Mouse (Mus musculus): ENCODE data around the gene Apom.

Apom gene

DNA sequence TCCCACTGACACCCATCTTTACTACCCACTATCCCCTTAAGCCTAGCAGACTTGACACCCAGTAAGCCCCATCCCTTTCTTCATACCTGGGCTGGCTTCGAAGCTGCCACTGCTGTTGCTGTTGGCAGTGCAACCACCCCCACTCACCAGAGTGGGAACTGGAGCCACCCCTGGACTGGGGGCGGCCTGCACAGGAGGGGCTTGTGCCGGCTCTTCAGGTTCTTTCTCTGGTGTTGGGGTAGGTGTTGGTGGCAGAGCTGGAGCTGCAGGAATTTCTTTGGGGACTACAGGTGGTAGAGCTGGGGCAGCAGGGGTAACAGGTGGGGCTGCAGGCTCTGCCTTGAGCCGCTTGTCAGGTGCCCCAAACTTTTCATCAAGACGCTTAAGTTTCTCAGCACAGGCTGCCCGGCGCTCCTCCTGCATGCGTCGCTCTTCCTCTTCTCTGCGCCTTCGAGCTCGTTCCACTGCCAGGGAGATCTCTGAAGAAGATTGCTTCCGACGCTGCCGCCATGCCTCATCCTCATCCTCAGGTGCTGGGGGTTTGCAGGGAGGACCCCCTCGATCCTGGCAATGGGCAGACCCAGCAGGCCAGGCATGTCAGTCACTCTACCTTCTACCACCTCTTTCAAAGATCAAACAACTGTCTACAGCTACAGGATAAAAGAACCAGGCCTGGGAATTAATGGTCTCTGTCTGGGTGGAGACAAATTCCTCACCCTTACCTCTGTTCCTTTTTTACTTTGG is 27.2 kb upstream of the Apom start:
- DNase-seq (ENCODE audit: low spot score): no peak

DNA sequence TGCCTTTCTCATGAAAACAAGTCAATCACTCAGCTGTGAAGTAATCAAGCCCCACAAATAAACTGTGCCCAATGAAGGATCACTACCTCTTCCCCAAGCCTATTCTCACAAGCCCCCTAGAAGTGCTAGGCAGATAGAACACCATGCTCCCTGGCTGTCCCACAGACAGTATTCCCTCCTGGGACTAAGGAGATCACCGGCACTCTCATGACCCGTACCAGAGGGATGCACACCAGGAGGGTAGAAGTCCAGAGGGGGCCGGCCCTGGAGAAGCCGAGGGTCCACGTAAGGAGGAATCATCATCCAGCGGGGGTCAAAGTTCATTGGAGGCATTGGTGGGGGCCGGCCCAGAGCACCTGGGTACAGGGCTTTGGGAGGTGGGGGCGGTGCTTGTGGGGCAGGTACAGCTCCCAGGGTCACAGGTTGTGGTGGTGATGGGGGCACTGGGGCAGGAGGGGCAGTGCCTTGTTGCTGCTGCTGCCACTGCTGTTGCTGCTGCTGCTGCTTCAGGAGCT is 25.9 kb upstream of the Apom start:
- DNase-seq (ENCODE audit: low spot score): no peak

DNA sequence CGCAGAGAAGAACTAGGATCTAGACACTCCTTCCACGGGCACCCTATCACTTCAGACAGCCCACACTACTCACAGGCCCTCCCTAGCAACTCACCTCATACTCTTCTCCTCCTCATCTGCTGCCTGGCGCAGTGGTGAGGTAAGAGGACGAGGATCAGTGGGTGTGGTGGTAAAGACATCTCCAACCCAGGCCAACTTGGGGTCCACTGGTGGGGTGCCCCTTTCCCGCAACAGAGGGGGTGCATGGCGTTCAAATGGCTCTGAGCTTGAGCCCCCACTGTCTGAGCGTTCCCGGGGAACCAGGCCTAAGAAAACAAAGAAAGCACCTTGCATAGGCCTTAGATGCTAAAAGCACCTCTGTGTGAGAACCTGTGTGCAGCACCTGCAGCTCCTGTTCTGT is 25.4 kb upstream of the Apom start:
- DNase-seq (ENCODE audit: low spot score): no peak

DNA sequence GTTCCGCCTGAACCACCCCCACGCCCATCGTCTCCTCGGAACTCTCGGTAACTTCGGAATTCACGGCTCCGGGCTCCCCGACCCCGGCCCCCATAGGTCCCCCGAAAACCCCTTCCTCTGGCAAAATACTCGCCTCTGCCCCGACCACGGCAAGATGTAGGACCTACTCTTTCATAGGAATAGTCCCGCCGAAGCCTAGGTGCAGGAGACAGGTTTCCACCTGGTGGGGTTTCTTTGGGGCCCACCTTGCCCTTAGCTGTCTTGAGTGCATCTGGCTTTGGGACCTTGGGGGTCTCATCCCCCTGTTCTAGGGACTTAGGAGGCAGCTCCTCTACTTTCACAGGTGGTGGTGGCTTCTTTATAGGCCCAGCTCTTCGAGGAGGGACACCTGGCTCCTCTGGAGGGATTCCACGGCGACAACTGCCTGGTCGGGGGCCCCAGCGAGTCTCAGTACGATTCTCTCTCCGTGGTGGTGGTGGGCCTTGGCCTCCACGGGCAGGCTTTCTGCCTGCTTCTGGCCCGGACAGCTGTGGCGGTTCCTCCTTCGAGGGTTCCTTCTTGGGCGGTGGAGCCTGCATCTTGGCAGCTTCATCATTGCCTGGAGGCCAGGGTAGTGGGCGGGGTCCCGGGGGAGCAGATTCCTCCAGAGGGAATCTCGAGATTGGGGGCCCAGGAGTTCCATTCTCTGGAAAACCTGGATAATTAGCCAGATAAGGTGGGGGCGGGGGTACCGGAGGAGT is 24.8 kb upstream of the Apom start:
- no peak for DNase-seq (ENCODE audit: low spot score)

DNA sequence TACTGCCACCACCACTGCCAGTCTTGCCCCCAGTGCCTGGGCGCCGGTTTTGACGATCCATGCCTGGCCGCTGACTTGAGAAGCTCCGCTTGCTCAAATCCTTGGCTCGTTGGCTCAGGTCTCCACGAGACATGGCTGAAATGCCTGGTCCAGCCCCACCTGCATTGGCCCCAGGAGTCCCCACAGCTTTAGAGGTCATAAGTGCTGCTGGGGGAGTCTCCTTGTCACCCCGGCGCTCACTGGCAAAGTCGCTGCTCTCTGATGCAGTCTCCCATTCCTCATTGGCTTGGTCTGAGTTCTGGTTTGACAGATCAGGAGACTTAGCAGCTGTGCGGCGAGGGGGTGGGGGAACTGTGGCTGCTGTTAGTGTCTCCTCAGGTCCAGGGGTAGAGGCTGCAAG is 23.6 kb upstream of the Apom start:
- DNase-seq (ENCODE audit: low spot score): no peak

DNA sequence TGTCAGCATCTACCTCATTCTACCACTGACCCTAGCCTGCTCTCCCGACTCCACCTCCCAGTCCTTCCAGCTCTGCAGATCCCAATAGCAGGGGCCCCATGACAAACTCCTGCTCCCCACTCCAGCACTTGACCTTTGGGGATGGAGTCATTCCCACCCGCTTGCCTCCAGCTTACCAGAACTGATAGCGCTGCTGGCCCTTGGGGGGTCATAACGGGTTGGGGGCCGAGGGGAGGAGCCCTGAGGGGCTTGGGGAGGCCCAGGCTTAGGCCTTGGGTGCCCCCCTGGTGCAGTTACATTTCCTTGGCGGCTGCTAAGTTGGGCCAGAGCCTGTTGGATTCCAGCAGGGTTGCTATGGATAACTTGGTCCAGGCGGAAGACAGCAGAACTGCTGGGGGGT is 22.8 kb upstream of the Apom start:
- DNase-seq (ENCODE audit: low spot score): no peak

DNA sequence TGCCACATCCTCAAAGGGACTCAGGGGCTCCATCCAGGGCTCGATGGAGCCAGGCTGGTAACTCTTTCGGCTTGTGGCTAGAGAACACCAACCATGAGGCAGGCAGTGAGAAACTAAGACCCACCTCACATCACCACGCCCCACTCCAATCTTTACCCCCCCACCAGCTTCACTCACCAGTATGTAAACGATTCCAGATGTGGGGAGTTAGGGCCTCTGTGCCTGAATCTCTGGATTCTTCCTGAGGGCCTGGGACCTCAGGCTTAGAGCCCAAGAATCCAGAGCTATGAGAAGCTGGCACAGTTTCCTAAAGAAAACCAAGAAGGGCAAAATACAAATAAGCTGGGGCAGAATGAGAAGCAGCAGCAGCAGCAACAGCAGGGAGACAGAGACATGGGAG is 22.1 kb upstream of the Apom start:
- no peak for DNase-seq (ENCODE audit: low spot score)

DNA sequence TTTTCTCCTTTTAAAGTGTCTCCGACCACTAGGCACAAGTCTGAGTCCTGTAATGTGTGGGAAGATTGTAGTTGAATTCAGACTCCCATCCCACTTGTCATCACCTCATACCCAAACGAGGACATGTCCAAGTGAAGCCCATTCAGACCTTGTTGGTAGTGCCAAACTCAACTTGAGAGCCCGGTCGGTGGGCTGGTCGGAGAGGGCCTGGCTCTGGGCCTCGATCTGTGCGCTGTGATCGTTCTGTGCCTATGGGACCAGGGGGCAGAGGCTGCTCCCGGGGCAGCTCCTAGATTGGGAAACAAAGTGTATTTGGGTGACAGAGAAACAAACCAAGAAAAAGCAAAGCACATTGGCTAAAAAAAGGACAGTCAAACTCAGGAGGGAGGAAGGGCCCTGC is 21.2 kb upstream of the Apom start:
- DNase-seq (ENCODE audit: low spot score): no peak

DNA sequence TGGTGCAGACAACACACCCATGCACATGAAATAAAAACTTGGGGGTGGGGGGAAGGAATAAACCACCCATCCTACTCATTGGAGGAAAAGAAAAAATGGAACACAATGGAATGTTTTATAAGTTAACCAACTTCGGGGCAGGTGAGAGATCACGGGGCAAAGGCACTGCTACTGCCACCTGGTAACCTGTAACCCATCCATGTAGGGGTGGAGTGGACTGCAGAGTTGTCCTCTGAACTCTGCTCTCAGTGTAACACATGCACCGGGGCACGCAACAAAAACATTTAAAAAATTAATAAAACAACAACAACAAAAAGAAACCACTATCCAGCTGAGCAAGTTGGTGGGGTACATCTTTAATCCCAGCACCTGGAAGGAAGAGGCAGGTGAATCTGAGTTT is 20.3 kb upstream of the Apom start:
- DNase-seq (ENCODE audit: low spot score): no peak

DNA sequence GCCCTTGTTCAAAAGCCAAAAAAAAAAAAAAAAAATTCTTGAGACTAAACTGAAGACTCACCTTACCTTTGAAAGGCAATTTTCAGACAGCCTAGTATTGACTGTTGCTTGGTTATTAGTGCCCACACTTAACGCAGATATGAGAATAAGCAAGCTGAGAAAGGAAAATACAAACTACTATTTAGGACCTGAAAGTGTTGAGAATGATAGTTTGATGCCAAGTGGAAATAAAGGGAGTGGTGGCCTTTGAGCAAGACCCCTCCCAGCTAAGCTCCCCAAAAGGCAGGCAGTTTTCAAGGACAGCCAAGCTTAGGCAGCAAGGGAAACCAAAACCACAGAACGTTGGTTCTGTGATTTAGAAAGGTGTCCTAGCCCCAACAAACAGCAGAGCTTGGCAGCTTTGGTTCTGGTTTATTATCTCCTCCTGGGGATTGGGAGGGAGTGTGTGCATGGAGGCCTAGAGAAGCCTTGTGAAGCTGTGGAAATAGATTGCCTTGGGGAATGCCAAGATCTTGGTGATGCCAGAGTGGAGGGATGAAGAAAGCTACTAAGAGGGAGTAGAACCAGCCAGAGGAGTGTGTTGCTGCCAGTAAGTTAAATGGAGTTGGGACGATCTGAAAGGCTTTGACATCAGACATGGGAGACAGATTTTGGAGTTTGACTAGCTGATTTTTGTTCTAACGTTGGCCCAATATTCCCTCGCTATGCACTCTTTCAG is 16.2 kb upstream of the Apom start:
- DNase-seq (ENCODE audit: low spot score): no peak

DNA sequence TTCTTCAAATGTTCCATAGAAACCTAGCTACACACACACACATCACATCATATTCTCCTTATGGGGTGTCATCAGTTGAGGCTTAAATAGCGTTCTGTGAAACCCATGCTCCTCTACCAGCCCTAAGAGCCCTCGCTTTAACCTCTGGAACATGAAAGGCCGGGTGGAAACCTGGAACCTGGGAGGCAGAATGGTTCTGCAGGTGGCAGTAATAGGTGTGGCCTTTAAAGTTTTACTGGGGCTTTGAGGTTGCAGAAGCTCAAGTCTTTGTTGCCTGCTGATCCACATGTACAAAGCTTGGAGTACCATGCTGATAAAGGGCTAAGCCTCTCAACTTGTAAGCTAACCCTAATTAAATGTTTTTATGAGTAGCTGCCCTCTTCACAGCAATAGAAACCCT is 15.5 kb upstream of the Apom start:
- DNase-seq (ENCODE audit: low spot score): no peak

DNA sequence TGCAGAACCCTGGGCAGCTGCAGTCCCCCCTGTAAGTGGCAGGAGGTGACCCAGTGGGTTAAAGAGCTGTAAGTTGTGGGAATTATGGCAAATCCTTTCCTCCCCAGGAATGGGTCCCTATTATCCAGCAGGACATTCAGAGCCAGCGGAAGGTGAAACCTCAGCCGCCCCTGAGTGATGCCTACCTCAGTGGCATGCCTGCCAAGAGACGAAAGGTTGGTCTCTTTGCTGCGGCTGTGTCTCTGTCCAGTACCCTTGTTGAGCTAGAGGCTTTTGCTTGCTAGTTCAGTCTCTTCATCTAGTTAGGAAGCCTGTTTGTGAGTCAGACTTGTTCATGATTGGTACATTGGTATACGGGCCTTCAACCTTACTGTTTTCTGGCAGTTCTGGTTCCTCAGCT is 14.3 kb upstream of the Apom start:
- no peak for DNase-seq (ENCODE audit: low spot score)

DNA sequence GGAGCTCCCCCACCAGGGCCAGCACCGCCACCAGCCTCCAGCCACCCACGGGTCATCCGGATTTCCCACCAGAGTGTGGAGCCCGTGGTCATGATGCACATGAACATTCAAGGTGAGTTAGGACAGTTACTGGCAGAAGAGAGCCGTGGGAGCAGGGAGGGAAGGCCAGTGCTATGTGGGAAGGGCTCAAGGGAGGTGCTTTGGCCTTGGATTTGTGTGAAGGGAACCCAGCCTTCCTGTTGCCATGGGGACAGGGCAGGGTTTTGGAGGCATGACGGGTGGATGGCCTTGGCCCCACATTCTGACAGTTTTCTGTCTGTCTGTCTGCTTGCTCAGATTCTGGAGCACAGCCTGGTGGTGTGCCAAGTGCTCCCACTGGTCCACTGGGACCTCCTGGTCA is 10.1 kb upstream of the Apom start:
- no peak for DNase-seq (ENCODE audit: low spot score)

DNA sequence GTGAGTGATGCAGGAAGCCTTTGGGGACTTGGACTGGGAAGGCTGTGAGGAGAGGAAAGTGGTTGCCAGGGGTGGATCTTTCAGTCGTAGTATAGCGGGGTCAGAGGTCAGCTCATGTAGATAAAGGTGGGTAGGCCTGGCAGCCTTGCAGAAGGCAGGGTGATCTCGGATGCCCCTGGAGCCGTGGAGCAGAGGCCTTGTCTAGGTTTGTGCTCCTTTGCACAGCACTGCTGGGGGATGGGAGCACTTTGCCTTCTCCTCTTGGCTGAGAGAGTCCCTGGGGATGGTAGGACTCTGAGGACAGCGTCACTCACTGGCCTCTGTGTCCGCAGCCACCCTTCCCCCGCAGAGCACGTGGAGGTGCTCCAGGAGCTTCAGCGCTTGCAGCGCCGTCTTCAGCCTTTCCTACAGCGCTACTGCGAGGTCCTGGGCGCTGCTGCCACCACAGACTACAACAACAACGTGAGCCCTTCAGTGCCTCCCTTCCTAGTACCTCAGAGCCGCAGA is 8.7 kb upstream of the Apom start:
- DNase-seq (ENCODE audit: low spot score): no peak

DNA sequence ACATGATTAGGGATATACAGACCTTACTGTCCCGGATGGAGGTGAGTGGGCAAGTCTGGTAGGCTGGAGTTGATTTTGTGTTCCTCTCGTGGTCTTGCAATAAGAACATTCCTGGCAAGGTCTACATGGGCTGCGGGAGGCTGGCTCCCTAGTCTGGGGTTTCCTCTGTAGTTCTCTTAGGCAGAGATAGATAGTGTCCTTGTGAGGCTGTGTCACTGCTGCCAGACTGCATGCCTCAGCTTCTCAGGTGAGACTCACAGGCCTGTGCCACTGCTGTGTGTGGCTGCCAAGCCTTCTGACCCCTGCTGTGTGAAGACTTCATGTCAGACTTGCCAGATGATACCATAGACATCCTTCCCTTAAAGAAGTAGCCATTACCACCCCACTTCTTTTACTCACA is 7.4 kb upstream of the Apom start:
- DNase-seq (ENCODE audit: low spot score): no peak

DNA sequence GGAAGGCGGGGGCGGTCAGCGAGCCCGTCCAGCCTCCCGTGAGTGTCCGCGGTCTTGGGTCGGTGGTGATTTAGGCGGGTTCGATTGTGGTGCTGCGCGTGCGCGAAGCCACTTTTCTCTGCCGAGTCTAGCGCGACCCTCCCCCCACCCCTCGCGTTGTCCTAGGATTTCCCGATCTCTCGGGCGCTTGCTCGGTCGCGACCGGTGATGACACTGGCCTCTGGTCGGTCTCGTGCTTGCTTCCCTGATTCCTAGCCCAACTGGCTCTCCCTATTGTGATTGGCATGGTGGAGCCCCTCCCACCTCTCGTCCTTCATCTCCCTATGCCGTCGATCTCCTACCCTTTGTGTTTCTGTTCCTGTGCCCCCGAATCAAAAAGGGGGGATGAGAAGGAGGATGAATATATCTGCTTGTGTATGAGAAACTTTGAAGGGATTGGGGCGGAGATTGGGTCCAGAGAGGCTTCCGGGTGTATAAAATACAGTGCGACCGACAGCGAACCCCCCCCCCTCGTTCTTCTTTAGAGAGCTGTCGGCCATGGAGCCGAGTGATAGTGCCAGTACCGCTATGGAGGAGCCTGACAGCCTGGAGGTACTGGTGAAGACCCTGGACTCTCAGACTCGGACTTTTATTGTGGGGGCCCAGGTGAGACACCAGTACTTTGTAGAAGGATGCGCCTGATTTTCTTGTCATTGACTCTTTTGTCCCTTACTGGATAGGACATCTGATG is 3.9 kb upstream of the Apom start:
- no peak for DNase-seq (ENCODE audit: low spot score)

DNA sequence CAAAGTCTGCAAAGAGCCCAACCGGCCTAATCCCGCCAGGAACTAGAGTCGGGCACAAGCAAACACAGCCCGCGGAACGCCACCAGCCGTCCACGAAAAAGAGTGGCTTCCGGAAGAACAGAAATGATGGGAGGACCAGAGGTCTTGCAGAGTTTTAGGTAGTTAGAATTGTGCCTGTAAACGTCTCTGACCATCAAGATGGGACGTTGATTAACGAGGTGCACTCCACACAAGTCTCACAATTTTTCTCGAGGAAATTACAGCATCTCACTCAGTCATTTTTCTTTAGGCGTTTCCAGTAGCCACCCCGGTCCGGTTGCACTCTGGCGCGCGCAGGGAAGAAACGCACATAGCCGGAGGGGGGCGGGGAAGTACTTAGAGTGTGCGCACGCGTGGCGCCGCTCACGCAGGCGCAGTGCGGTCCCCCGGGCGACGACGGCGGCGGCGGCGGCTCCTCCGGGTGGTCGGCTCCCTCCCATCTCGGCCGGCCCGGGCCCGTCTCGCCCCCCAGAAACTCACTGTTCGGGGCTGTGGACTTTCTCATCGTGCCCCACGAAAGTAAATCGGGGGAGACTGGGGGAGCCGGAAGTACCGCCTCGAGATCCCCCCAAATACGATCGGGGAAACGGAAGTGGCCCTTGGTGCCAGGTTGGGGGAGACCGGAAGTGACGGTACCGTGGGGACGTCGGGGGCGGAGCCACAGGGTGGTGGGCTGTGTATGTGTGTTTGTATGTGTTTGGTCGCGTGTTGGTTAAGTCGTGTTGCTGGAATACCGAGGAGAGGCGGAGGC is 3.1 kb upstream of the Apom start, which contains the start of gene Bag6:
Gene Bag6 (plus strand): TSS at position 378 of the 790 bp plus-strand sequence.
- DNase-seq (ENCODE audit: low spot score): peak; percentile 94

DNA sequence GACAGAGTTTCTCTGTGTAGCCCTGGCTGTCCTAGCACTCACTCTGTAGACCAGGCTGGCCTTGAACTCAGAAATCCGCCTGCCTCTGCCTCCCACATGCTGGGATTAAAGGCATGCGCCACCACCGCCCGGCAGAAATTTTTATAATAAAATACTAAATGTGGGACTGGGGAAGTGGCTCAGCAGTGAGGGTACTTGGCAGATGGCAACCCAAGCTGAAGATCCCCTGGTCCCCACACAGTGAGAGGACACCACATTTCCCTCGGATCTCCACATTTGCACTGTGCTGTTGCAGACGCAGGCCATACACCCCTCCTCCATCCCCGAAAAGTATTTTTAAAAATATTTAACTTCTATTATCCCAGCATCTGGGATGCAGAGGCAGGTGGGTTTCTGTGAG is 1.7 kb upstream of the Apom start:
- no peak for DNase-seq (ENCODE audit: low spot score)

DNA sequence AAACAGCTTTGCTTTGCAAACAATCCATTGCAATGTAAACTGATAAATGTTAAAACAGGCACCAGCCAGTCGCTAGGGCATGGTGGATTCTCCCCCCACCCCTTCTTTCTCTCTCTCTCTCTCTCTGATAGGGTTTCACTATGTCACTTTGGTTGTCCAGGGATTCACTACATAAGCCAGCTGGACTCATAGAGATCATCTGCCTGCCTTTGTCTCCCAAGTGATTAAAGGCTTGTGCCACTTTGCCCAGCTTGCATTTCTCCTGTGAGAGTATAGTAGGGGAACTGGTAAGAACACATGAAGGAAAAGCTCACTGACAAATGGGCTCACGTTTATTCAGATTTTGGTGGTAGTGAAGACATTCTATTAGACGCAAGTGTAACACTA is 317 bp upstream of the Apom start:
- DNase-seq (ENCODE audit: low spot score): no peak

DNA sequence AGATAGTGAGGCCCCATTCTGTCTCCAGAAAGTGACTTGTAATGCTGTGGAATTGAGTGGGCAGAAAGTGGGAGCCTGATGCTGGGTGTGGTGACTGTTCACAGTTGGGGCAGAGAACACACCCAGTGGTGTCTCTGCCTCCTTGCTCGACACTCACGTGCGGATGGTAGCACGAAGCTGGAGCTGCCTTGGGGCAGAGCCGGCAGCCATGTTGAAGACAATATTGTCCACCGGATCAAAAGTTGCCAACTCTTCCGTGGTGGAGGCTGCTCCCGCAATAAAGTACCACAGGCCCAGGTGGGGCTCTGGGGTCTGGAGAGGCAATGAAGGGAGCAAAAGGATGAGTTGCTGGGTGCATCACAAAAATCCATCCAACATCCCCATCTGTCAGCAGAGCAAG is 812 bp downstream of the Apom start:
- DNase-seq (ENCODE audit: low spot score): no peak

DNA sequence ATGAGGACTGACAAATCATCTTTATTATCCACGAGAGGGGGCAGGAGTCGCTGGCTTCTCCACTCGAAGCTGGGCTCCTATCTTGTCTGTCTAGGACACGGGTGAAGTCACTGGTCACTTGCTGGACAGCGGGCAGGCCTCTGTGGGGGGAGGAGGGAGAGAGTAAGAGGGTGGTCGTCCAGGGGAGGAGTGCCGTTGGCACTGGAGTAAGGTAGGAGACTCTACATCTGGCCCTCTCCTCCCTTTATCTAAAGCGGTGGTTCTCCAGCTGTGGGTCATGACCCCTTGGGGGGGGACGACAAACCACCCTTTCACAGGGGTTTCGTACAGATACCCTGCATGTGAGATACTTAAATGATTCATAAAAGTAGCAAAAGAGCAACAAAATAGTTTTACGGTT is 2.9 kb downstream of the Apom start:
- no peak for DNase-seq (ENCODE audit: low spot score)
